Mouse (Mus musculus) NIH3T3 (cell line): ENCODE measurements at regions not wholly inside any gene's neighbourhood (a gene's known extent, or its start where the extent isn't known, plus 50 kb on each side); places are given as distances from the start of the nearest gene placed in this dataset.

Source experiments
- DNase-seq: peaks from one replicate; pipeline ENCODE4 v3.0.0-alpha.2; 2012; ENCODE audit warnings: low read depth

DNA sequence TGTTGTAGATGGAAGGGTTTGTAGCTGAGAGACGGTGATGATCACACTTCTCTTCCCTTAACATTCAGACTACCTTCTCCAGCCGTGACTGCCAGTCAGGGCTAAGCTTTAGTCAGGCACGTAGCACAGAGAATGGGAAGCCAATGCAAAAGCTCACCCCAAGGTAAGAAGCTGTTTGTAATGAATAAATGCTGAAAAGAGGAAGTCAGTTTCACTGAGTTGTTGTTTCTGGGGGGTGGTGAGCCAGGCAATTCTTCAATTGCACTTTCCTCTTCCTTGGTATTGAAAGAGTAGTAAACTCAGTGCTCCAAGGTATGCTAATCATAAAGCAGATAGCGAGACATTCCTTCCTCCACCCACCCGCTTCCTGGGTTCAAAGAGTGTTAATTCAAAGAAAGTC lies 269.2 kb upstream of the Dab2 start:
- no peak for DNase-seq

- no peak for DNase-seq
Observed at GRCm38 (mm10) chr15:6034156-6034555, 265.4 kb upstream of the Dab2 start.

GRCm38 (mm10) chr15:6044511-6045256 lies 254.9 kb upstream of the Dab2 start:
- DNase-seq: no peak

DNA sequence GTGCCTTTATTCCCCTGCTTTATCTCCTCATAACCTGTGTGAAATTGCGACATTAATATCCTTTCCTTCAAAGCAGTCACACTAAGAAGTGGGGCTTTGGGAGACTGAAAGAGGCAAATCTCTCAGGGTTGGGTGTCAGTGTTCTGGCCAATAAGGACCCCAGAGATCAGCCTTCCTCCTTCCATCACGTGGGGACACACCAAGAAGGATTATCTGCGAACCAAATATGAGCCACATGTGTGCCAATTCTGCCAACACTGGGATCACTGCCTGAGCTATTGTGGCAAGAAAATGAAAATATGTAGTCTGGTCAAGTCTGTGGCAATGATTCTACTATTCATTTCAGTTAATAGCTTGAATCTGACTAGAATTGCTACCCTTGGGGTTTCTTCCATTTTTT lies 243.9 kb upstream of the Dab2 start:
- DNase-seq: no peak

DNA sequence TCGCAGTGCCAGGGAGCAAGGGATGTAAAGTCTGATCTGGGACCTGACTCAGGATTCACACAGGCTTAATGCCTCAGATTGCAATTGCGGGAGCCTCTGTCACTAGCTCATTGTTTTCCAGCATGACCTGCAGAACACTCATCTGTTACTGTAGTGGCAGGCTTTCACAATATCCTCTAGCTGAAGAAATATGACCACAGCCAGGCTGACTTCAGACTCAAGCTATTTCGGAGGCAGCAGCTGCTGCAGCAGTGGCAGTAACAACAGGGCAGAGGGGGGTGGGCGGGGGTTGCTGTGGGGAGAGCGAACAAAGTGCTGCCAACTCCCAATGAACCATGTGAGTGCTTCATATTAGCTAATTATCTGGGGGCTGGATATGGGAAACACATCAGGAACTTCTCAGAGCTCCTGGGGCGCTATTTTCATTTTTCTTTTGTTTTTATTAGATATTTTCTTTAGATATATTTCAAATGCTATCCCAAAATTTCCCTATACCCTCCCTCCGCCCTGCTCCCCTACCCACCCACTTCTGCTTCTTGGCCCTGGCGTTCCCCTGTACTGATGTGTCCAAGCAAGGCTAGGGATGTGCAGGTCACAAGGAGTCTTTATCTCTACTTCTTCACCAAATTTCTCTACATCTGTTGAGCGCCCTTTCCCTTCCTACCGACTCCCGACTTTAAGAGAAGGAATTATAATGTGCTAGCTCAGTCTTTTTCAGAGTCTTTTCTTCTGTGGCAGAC lies 242.5 kb upstream of the Dab2 start:
- peak; percentile 65 for DNase-seq

DNA sequence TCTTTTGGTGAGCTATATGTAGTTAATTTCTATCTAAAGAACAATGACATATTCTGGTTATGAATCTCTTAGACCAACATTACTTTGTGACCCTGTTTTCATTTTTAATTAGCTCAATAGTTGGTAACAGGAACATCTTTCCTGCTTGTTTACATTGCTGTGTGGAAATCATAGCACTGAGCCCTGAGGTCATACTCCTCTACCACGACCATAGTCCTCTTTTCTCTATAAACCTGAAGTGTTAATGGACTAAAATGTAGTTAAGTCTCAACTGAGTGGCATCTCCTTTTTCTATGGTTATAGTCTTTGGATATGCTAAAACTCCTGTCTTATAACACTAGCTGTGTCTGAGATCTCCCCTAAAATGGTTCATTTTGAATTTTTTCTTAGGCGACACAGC lies 240.2 kb upstream of the Dab2 start:
- no peak for DNase-seq

DNA sequence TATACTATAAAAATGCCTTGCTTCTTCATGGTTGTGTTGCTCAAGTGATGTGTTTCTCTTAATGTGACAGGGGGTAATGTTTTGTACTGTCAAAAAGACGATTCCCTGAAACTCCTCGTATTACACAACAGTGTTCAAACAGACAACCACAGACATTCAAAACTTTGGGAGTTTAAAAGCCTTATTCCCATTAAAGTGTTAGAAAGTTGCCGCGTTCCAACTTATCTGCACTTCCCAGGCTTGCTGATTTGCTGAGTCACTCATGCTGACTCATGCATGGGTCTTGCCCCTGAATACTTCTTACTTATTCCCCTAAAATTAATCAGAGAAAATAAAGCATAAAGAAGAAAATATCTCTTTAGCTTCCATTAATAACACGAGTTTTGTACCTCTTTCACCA lies 239.8 kb upstream of the Dab2 start:
- DNase-seq: peak; percentile 70

DNA sequence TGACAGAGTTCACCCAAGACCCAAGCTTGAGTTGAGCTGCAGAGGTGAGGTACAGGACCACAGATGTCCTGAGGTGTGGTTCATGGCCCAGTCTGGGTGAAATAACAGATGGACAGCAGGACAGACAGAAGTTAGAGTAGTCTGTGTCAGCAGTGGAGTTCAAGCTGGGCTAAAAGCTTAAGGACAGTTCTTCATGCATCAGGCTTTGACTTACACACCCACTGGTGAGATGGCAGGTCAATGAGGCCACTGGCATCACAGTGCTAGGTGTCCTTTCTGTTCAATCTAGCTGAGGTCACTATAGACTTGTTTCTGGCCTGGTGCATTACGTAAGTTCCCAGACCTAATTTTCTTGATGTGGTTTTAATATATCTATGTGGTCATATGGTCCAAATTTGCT lies 238.9 kb upstream of the Dab2 start:
- no peak for DNase-seq

- no peak for DNase-seq
Observed at GRCm38 (mm10) chr15:6065100-6065499, 234.5 kb upstream of the Dab2 start.

- no peak for DNase-seq
Observed at GRCm38 (mm10) chr15:6067380-6067779, 232.2 kb upstream of the Dab2 start.

DNA sequence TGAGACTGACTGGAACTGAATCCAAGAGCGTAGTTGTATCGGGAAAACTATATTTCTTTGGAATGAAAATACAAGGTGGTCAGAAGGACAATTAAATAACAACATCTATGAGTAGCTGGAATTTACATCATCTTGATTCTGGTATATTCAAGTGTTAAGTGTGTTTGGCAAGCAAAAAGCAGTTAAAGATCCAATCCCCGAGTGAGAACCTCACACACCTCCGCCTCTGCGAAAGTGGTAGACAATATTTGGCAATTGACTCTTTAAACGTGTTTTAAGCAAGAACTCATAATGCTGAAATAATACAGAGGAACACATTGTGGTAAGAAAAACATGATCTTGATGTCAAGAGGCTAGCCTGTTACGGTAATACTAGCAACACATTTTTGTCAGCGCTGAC lies 231.2 kb upstream of the Dab2 start:
- no peak for DNase-seq

- no peak for DNase-seq
Observed at GRCm38 (mm10) chr15:6071873-6072272, 227.7 kb upstream of the Dab2 start.

DNA sequence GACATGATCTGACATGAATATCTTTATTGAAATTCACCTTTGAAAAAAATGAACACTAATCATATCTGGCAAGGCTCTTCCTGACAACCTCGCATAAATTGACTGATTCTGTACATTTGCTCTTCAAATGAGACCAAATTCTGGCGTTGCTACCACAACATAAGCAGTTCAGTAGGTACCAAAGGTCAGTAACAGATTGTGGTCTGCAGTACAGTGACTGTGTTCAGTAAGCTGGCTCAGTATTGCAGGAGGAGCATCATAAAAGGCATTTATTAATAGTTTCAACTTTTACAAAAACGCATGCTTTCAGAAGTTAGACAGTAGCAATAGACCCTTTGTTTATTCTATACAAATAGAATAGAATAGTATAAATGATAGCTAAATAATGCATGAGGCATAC lies 226.7 kb upstream of the Dab2 start:
- no peak for DNase-seq

DNA sequence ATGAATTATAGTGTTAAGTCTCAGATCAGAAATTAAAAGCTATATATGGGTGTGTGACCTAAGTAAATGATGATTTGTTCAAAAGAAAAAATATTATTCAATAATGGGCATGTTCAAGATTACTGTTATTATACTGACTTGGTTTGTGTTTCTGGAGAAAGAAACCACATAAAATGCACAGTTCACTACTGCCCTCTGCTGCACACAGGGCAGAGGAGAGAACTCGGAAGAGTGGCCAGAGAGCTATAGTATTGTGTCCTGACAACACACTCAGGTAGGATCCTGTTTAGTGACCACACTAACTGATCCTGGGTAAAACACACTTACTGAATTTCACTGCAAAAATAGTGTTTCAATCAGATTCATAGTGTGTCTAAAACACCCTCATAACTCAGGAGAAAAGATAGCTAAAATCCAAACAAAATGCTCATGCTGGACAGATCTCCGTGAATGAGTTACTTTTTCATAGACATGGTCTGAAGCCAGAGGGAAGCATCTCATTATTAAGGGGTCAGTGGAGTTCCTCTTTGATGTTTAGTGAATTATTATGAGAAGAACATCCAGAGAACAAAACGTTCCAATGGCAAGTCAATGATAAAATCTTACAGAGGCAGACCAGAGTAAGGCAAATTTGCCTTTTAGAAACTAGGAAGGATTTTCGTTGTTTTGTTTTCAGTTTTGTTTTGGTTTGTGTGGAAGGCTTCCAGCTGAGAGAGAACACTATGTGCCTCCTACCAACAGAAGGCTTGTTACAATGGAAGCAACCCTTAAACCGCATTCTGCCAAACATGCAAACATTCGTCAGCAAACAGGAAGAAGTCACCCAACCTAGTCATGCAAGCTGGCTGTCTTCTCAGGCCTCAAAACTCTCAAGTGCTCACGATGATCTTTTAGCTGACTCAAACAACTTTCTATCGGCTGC lies 218.6 kb upstream of the Dab2 start:
- peak; percentile 84 for DNase-seq

DNA sequence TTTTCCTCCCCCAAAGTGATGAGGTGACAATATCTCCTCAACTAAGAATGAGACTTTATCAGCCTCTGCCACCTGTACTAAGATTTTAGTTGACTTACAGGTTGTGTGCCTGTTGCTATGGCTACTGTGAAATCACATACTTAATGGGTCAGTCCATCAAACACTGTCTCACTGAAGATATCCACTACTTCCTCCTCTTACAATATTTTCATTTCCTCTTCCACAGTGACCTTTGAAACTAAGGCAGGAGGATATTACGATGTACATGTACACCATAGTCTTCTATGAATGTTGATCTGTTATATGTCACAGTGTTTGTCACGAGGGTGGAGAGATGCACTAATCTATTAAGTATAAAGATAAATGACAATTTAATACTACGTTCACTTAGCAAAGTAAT lies 212.4 kb upstream of the Dab2 start:
- no peak for DNase-seq

DNA sequence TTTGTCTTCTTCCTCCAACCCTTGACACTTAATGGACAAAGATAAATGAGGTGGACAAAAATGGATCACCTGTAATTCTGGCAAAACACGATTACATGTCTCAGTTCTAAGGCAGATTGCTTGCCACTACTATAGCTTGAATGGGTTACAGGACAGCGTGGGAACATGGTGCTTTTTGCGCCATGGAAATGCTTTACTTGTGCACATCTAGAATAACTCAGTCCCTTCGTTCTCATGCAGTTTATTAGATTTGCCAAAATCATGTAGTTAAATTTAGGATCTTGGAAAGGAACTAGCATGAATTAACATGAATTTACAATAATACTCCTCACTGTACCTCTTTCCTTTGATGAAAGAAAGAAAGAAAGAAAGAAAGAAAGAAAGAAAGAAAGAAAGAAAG lies 211.1 kb upstream of the Dab2 start:
- no peak for DNase-seq

GRCm38 (mm10) chr15:6129697-6130096 lies 169.9 kb upstream of the Dab2 start:
- DNase-seq: no peak

GRCm38 (mm10) chr15:6132216-6132615 lies 167.4 kb upstream of the Dab2 start:
- DNase-seq: peak; percentile 14

DNA sequence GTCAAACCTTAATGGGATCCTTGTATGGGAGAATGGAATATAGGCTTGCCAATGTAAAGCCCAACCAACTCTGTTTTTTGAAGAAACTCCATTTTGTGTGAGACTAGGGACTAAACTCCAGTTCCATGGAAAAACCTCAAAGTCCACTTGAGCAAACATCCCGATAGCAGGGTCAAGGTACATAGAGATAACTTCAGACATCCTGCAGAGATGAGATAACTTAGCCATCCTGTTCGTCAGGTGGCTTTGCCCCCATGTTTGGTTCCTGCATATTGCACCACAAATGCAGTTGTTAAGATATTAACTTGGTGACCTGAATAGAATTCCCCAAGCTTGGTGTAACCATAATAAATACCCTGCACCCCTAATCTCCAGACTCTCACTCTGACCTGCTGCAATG lies 154.5 kb upstream of the Dab2 start:
- no peak for DNase-seq

DNA sequence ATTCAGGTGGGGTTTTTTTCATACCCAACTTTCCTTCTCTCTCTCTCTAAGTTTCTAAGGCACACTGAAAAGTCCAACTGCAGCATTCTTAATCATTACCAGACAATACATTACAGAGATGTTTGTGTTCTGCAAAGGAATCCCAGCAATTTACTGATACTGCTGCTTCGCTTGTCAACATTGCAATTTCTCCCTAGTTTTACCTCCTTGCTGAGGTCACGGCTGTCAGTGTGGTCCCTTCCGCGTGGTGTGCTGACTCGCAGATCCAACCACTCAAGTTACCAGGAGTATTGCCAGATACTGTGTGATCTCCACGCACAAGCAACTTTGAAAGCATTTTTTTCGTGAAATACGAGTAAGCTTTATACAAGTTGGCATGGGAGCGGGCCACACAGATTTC lies 144.9 kb upstream of the Dab2 start:
- DNase-seq: peak; percentile 59

DNA sequence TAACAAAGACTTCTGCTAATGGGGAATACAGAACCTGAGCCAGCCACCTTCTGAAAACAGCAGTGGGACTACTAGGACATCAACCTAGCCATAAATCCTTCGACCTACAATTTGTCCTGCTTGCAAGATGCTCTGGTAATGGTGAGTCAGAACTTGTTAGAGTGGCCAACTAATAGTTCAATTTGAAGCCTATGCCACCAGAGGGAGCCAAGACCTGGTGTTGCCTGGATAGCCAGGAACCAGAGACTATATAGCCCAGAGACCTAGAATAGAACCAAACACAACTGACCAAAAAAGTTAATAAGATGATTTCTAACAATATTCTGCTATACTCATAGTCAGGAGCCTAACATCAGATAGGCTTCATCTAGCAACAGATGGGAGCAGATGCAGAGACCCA lies 119.3 kb upstream of the Dab2 start:
- peak; percentile 52 for DNase-seq

- DNase-seq: no peak
Observed at GRCm38 (mm10) chr15:6183627-6184026, 116.0 kb upstream of the Dab2 start.

- DNase-seq: peak; percentile 34
Observed at GRCm38 (mm10) chr15:6191845-6192244, 107.7 kb upstream of the Dab2 start.
